Mouse (Mus musculus) heart, embryonic 15.5 days (tissue): ENCODE measurements around the gene Rbfox1. TPM values are rescaled to one million over a fixed set of nuclear protein-coding genes. Genes with fewer than 3 reads are reported as not detected.
A peak's percentile ranks its signal among the peaks of the same experiment; 100 is the strongest.

Experiments used
- ATAC-seq: fragments of 200-750 bp; cut with Nextera tagmentation; replicated peaks from 2 replicates; pipeline ENCODE4 v1.8.0; 2017; ENCODE audit warnings: low read depth, moderate TSS enrichment; ENCODE audit not compliant: insufficient number of reproducible peaks, insufficient read depth, low FRiP score
- H3K27ac ChIP-seq: fragments of 300-500 bp; sonication (generic); 2 replicates; pipeline ENCODE4 v1.5.1; 2015; ENCODE audit warnings: mild to moderate bottlenecking, inconsistent platforms
- H3K27me3 ChIP-seq: fragments of 300-500 bp; sonication (generic); 2 replicates; pipeline ENCODE4 v1.6.1; 2015; ENCODE audit warnings: inconsistent platforms
- H3K36me3 ChIP-seq: fragments of 300-500 bp; sonication (generic); 2 replicates; pipeline ENCODE4 v1.6.1; 2015; ENCODE audit warnings: mild to moderate bottlenecking, inconsistent platforms
- H3K4me1 ChIP-seq: fragments of 300-500 bp; sonication (generic); replicated peaks from 2 replicates; pipeline ENCODE4 v1.6.1; 2015; ENCODE audit warnings: inconsistent platforms
- H3K4me2 ChIP-seq: fragments of 300-500 bp; sonication (generic); 2 replicates; pipeline ENCODE4 v1.6.1; 2015; ENCODE audit warnings: inconsistent platforms, mild to moderate bottlenecking, moderate library complexity
- H3K4me3 ChIP-seq: fragments of 300-500 bp; sonication (generic); 2 replicates; pipeline ENCODE4 v1.5.1; 2015; ENCODE audit warnings: mild to moderate bottlenecking, inconsistent platforms
- H3K9ac ChIP-seq: fragments of 300-500 bp; sonication (generic); 2 replicates; pipeline ENCODE4 v1.6.1; 2015; ENCODE audit warnings: mild to moderate bottlenecking, inconsistent platforms
- H3K9me3 ChIP-seq: fragments of 300-500 bp; sonication (generic); replicated peaks from 2 replicates; pipeline ENCODE4 v1.6.1; 2016; ENCODE audit warnings: inconsistent platforms
- WGBS: fragments of 180-500 bp; shearing (Covaris S2); methylation state at CpG from one replicate; pipeline ENCODE4 v1.1.7; 2015; ENCODE audit warnings: mixed read lengths; 5-methylcytosine and 5-hydroxymethylcytosine counted together
- polyA plus RNA-seq: library from polyadenylated mRNA; unstranded; fragments of >200 nt; fragmentation: Nextera tagmentation; extraction: Ambion mirVana; gene quantifications from 2 replicates; pipeline ENCODE4 v1.2.1, GENCODE M21; 2015

Gene Rbfox1
- polyA plus RNA-seq, 1 experiment from 2014 or later = 4.9 TPM

DNA sequence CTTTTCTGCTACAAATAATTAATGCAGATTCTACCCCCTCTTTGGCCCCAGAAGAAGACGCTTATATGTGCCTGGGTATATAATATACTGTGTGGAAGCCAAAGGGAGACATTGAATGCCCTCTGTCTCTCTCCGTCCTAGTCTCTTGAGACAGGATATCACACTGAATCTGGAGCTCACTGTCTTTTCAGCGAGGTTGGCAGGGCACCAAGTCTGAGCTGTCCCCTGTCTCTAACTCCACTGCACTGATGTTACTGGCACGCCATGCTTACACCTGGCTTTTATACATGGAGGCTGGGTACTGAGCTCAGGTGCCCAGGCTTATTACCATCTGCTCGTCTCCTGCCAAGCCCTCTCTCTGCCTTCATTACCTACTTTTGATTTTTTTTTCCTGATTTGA is 1343.1 kb downstream of the Rbfox1 start:
- Histone ChIP-seq H3K4me3 (no peak overlapping the region), H3K27ac (no peak overlapping the region), H3K9me3 (no peaks in the 10 kb centered on the region), H3K36me3 (no peaks in the 10 kb centered on the region), H3K4me1 (0 out of 2 replicates have a peak, but pooled peaks cover 2% of the 10 kb centered on the region), H3K4me2 (no peak overlapping the region), H3K9ac (no peak overlapping the region), H3K27me3 (no peaks in the 10 kb centered on the region)
- 75% methylated on average over 5 of the region's 5 CpGs for WGBS
- ATAC-seq = no peak

DNA sequence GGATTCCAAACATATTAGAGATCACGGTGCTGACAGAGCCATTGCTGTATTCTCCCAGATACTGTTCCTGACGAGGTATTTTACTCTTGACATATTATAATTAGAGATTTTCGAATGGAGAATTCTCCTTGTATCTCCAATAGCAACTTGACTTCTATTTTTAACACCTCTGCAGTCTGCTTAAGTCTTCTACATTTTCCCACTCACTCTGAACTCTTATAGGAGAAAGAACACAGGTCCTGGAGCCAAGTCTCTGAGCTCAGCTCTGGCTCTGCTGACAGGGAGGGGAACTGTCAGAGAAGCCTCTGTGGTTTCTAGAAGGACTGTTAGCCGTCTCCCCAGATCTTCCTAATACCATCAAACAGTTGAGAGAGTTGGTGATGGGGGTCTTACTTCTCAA is 1344.1 kb downstream of the Rbfox1 start:
- H3K27ac ChIP-seq = no peak overlapping the region
- H3K4me3 ChIP-seq = no peak overlapping the region
- WGBS = 18% methylated on average over 4 of the region's 4 CpGs
- 0 out of 2 replicates have a peak, but pooled peaks cover 2% of the 10 kb centered on the region for H3K4me1 ChIP-seq
- no peaks in the 10 kb centered on the region for H3K36me3 ChIP-seq
- ATAC-seq = no peak
- no peaks in the 10 kb centered on the region for H3K27me3 ChIP-seq
- no peaks in the 10 kb centered on the region for H3K9me3 ChIP-seq
- no peak overlapping the region for H3K9ac ChIP-seq
- H3K4me2 ChIP-seq = no peak overlapping the region

DNA sequence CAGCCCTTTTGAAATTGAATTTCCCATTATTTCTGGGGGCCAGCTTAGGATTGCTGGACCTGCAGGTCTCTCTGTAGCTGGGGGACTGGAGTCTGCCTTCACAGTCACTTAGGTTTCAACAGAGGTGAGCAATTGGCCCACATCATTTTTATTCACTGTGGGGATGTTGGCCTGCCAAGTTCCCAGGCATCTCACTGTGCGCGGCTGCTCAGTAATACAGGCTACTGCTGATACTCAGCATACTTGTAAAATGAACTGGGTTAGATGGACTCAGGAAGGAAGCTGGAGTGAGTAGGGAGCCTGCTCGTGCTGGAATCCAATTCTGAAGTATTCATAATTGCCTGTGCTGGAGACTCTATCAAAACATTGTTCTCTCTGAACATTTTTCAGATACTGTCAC is 1356.5 kb downstream of the Rbfox1 start:
- H3K9me3 ChIP-seq = no peaks in the 10 kb centered on the region
- H3K4me1 ChIP-seq = no peaks in the 10 kb centered on the region
- no peak overlapping the region for H3K4me2 ChIP-seq
- no peak for ATAC-seq
- no peak overlapping the region for H3K4me3 ChIP-seq
- no peaks in the 10 kb centered on the region for H3K27me3 ChIP-seq
- WGBS = 71% methylated on average over 3 of the region's 3 CpGs
- H3K9ac ChIP-seq = no peak overlapping the region
- no peaks in the 10 kb centered on the region for H3K36me3 ChIP-seq
- no peak overlapping the region for H3K27ac ChIP-seq

DNA sequence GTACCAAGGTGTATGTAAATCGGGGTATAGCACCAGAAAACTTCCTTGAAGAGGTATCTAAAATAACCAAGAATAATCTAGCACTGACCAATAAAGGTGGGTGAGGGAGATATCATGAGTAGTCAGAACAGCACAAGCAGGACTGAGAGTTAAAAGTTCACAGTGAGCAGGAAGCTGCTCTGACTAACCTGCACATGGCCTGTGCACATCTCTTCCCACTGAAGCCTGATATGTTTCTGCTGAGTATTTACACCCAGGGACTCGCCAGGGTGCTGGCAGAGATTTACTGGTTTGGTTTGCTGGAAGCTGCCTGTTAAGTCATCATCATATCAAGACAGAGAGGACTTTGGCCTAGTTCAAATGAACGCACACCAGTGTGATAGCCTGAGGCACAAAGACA is 1357.3 kb downstream of the Rbfox1 start:
- Histone ChIP-seq H3K9me3 (no peaks in the 10 kb centered on the region), H3K27me3 (no peaks in the 10 kb centered on the region), H3K27ac (no peak overlapping the region), H3K36me3 (no peaks in the 10 kb centered on the region), H3K4me2 (no peak overlapping the region), H3K4me3 (no peak overlapping the region), H3K9ac (no peak overlapping the region), H3K4me1 (no peaks in the 10 kb centered on the region)
- 77% methylated on average over 3 of the region's 3 CpGs for whole genome bisulfite sequencing
- ATAC-seq = no peak

DNA sequence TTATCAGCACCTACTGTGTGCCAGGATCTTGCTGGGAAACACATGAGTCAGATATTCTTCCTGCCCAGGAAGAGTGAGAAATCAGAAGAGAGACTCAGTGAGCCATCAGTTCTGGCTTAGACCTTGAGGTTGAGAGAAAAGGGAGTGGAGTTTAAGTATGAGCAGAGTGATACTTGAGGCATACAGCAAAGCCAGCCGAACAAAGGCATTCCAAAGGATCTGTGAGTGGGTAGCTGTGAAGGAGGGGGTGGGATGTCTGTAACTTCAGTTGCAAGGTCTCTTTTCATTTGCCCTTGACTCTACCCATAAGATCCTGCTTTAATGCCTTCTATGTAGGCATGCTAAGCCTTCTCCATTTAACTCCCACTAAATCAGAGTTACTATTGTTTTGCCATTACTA is 1359.2 kb downstream of the Rbfox1 start:
- ATAC-seq = no peak
- Histone ChIP-seq H3K27ac (no peak overlapping the region), H3K4me1 (no peaks in the 10 kb centered on the region), H3K4me3 (no peak overlapping the region), H3K9me3 (no peaks in the 10 kb centered on the region), H3K36me3 (no peaks in the 10 kb centered on the region), H3K27me3 (no peaks in the 10 kb centered on the region), H3K4me2 (no peak overlapping the region), H3K9ac (no peak overlapping the region)
- 55% methylated on average over 1 of the region's 1 CpGs for WGBS

DNA sequence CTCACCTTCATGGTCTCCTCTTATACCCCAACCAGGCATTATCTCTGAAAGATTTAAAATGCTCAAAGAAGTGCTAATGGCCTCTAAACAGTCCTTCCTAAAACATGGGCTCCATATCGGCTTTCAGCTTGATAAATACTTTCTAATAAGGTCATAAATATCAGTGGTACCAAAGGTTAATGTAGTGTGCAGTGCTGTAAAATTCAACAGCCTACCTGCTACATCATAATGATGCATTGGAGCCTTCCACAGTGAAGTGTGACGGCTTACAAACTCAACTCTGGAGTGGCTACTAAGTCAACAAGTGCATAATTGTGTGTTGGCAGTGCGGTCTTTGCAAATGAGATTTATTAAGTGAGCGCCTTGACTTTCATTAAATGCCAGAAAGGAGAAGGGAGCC is 1366.5 kb downstream of the Rbfox1 start:
- Histone ChIP-seq H3K27ac (no peak overlapping the region), H3K27me3 (no peaks in the 10 kb centered on the region), H3K36me3 (no peaks in the 10 kb centered on the region), H3K4me1 (no peaks in the 10 kb centered on the region), H3K9ac (no peak overlapping the region), H3K4me2 (no peak overlapping the region), H3K4me3 (no peak overlapping the region), H3K9me3 (no peaks in the 10 kb centered on the region)
- 73% methylated on average over 4 of the region's 4 CpGs for WGBS
- ATAC-seq = no peak

DNA sequence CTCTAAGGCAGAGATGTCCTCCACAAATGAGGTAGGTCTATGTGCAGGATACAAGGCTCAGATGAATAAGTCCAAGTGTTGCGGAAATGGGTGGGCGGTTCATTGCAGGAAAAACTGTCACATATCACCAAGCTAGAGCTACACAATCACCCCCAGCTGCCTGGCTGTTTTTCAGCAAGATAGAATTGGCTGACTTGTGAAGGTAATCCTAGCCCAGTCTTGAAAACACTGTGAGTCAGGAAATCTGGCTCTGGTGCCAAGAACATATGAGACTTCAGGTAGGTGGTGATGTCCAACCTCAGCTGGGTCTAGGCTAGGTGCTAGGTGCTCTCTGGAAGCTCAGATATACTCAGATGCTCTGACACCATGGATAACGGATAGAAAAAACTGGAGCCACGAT is 1372.2 kb downstream of the Rbfox1 start:
- Histone ChIP-seq H3K4me2 (no peak overlapping the region), H3K27me3 (no peaks in the 10 kb centered on the region), H3K27ac (no peak overlapping the region), H3K36me3 (no peaks in the 10 kb centered on the region), H3K4me1 (no peaks in the 10 kb centered on the region), H3K4me3 (no peak overlapping the region), H3K9ac (no peak overlapping the region), H3K9me3 (no peaks in the 10 kb centered on the region)
- WGBS = 78% methylated on average over 4 of the region's 4 CpGs
- no peak for ATAC-seq

DNA sequence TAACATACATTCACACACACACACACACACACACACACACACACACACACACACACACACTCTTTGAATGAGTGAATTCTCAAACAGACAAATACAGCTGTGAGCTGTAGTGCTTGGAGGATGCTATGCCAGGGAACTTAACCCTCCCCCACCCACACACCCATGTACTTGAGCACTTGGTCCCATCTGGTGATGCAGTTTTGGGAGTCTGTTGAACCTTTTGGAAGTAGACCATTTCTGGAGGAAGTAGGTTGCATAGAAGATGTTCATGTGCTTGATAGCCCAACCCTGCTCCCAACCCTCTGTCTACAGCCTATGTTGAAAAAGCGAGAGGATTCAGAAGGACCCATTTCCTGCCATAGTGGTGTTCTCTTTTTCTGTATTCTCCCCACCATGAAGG is 1378.1 kb downstream of the Rbfox1 start:
- H3K4me2 ChIP-seq = no peak overlapping the region

DNA sequence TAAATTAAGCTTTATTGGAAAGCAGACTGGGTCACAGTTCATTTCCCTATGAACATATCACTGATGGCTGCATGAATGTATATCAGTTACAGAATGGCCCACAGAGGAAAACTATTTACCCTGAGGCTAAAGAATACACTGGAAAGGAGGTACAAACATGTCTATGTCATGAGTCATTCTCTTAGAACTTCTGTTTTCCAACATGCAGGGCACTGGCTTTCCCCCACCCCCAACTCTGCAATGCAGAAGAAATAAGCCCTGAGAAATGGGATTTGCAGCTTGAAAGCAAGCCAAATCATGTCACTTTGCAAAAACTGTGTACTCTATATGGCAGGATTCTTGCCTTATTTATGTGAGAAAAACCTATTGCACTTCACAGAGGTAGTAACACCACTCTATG is 1380.6 kb downstream of the Rbfox1 start:
- Histone ChIP-seq H3K4me1 (no peaks in the 10 kb centered on the region), H3K4me3 (no peak overlapping the region), H3K27me3 (no peaks in the 10 kb centered on the region), H3K27ac (no peak overlapping the region), H3K4me2 (no peak overlapping the region), H3K9ac (no peak overlapping the region), H3K9me3 (no peaks in the 10 kb centered on the region), H3K36me3 (no peaks in the 10 kb centered on the region)
- ATAC-seq = no peak

More for the DNA sequence above, 1378.1 kb downstream of the Rbfox1 start:
- no peak overlapping the region for H3K9ac ChIP-seq
- WGBS = 81% methylated on average over 1 of the region's 1 CpGs
- no peaks in the 10 kb centered on the region for H3K4me1 ChIP-seq
- H3K27me3 ChIP-seq = no peaks in the 10 kb centered on the region
- H3K36me3 ChIP-seq = no peaks in the 10 kb centered on the region
- H3K9me3 ChIP-seq = no peaks in the 10 kb centered on the region
- no peak overlapping the region for H3K27ac ChIP-seq
- H3K4me3 ChIP-seq = no peak overlapping the region
- no peak for ATAC-seq

DNA sequence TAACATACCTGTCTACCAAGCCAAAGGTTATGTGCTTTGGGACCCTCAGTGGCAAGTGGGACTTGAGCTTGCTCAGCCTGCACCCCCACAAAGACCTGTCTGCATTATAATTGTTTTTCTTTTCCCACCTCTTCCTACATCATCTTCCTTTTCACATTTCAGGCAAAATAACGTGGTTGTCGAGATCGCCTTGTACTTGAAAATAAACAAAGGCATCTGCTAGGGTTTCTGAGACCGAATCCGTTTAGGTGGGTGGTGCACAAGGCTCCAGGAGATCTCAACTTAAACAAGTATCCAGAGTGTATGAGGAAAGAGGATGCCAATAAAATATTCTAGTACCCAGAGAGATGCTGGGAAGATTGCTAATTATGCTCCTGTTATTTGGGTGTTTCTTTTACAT is 1390.3 kb downstream of the Rbfox1 start:
- H3K36me3 ChIP-seq = no peaks in the 10 kb centered on the region
- no peak overlapping the region for H3K4me2 ChIP-seq
- no peak overlapping the region for H3K9ac ChIP-seq
- H3K27ac ChIP-seq = no peak overlapping the region
- H3K4me3 ChIP-seq = no peak overlapping the region
- no peak for ATAC-seq
- H3K27me3 ChIP-seq = no peaks in the 10 kb centered on the region
- 83% methylated on average over 5 of the region's 5 CpGs for WGBS
- peaks cover 7% of the 10 kb centered on the region for H3K4me1 ChIP-seq
- H3K9me3 ChIP-seq = no peaks in the 10 kb centered on the region

DNA sequence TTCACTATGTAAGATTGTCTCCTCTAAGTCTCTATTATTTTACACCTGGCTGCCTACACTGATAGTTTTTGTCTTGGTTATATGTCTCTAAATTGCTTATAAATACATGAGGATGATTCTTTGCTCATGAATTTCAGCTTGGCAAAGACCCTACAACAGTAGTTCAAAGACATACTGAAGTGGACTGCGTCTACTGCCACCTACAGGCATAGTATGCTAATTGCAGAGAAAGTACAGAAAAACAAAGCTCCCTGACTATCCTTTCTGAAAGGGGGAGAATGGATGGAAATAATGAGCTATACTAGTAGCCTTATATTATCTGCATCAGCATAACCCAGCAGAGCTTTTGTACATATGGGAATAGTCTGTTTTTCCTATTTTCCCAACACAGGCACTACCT is 1390.7 kb downstream of the Rbfox1 start:
- H3K27me3 ChIP-seq = no peaks in the 10 kb centered on the region
- peaks cover 7% of the 10 kb centered on the region for H3K4me1 ChIP-seq
- no peaks in the 10 kb centered on the region for H3K36me3 ChIP-seq
- H3K4me2 ChIP-seq = no peak overlapping the region
- H3K9ac ChIP-seq = no peak overlapping the region
- H3K4me3 ChIP-seq = no peak overlapping the region
- ATAC-seq = no peak
- H3K27ac ChIP-seq = no peak overlapping the region
- WGBS = 38% methylated on average over 1 of the region's 1 CpGs
- no peaks in the 10 kb centered on the region for H3K9me3 ChIP-seq

DNA sequence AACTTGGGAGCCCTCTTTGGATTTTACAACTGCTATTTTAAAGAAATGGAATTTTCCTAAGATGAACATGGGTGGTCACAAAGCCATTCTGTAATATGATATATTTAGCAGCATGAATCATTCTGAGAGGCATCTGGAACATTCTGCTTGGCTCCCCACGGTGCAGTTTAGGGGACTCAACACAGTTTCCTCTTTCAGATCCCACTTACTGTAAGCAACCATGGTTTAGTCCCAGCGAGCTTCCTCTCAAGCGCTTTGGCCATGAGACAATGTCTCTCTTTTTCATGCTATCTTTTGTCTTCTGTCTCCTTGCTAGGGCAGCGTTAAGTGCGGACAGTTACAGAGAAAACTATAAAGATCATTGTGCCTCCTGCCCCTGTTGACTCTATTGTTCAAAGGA is 1394.4 kb downstream of the Rbfox1 start:
- H3K36me3 ChIP-seq = no peaks in the 10 kb centered on the region
- no peaks in the 10 kb centered on the region for H3K9me3 ChIP-seq
- H3K27ac ChIP-seq = 0 out of 2 replicates have a peak overlapping the region, but pooled peaks have one; percentile 12
- 41% methylated on average over 5 of the region's 5 CpGs for WGBS
- no peak overlapping the region for H3K4me3 ChIP-seq
- H3K27me3 ChIP-seq = no peaks in the 10 kb centered on the region
- H3K9ac ChIP-seq = no peak overlapping the region
- ATAC-seq = 0 out of 2 replicates have a peak, but pooled peaks have one; percentile 43
- no peak overlapping the region for H3K4me2 ChIP-seq
- H3K4me1 ChIP-seq = peaks cover 7% of the 10 kb centered on the region
